Mouse (Mus musculus): Measurements from ENCODE around the gene Trim25. TPM values are rescaled to one million over a fixed set of nuclear protein-coding genes. Genes with fewer than 3 reads are reported as not detected.

Gene Trim25
- total and polyA plus RNA-seq, 2 experiments, result 16.2 to 32.1 TPM

DNA sequence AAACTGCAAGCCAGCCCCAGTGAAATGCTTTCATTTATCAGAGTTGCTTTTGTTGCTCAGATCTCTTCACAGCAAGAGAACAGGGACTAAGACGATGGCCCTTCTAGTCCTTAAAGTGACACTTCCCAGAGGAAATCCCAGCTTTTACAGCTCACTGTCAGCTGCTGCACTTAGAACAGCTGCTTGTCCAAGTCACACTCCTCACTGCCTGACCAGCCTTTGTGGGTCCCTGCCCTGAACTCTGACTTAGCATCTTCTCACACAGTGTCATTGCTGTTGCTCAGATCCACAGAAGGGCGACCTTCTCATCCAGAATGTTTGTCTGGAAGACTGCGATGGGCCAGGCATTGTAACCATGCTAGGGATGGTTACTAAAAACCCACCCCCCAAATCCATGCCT is 26.4 kb downstream of the Trim25 start:
- H3K4me1 ChIP-seq (ENCODE audit: control insufficient read depth, insufficient read depth, low read length), result peaks cover 10% of the 10 kb centered on the region
- H3K27ac ChIP-seq (replicated peaks; ENCODE audit: insufficient read depth, low read depth, low read length), result no peak overlapping the region
- H3K27me3 ChIP-seq (ENCODE audit: control insufficient read depth, insufficient read depth, low read length), result no peaks in the 10 kb centered on the region
- no peak overlapping the region for H3K9ac ChIP-seq (ENCODE audit: low read depth, low read length)
- H3K36me3 ChIP-seq (ENCODE audit: control insufficient read depth, insufficient read depth, low read length), result 0 out of 2 replicates have a peak, but pooled peaks cover under 1% of the 10 kb centered on the region
- 83% methylated on average over 3 of the region's 3 CpGs for WGBS
- DNase-seq (ENCODE audit: extremely low read depth, low read depth, low spot score), result no peak
- TF ChIP-seq POLR2A (IDR thresholded peaks at IDR 0.05; ENCODE audit: extremely low read depth, insufficient read depth, low read length) (no peak), CTCF (IDR thresholded peaks at IDR 0.05; ENCODE audit: low read depth, low read length) (no peak)
- H3K79me2 ChIP-seq (ENCODE audit: control insufficient read depth, insufficient read depth, low read length), result no peaks in the 10 kb centered on the region
- H3K4me3 ChIP-seq (ENCODE audit: insufficient read depth, low read depth, low read length), result no peak overlapping the region

DNA sequence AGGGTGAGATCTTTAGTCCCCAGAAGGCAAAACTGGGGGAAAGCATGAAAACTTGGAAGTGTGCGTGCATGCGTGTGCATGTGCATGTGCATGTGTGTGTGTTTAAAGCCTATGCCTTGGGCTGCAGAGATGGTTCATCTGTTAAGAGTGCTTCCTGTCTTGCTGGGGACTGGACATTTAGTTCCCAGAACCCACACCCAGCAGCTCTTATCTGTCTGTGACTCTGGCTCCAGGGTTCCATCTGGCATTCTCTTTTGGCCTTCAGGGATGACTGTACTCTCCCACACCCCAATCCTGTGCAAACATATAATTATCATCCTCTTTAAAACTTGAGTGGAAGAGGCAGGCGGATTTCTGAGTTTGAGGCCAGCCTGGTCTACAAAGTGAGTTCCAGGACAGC is 26.9 kb downstream of the Trim25 start:
- no peaks in the 10 kb centered on the region for H3K27me3 ChIP-seq (ENCODE audit: control insufficient read depth, insufficient read depth, low read length)
- H3K27ac ChIP-seq (replicated peaks; ENCODE audit: insufficient read depth, low read depth, low read length), result no peak overlapping the region
- H3K4me3 ChIP-seq (ENCODE audit: insufficient read depth, low read depth, low read length), result no peak overlapping the region
- H3K79me2 ChIP-seq (ENCODE audit: control insufficient read depth, insufficient read depth, low read length), result no peaks in the 10 kb centered on the region
- H3K4me1 ChIP-seq (ENCODE audit: control insufficient read depth, insufficient read depth, low read length), result peaks cover 10% of the 10 kb centered on the region
- H3K36me3 ChIP-seq (ENCODE audit: control insufficient read depth, insufficient read depth, low read length), result no peaks in the 10 kb centered on the region
- WGBS, result 92% methylated on average over 3 of the region's 3 CpGs
- no peak for DNase-seq (ENCODE audit: extremely low read depth, low read depth, low spot score)
- TF ChIP-seq CTCF (IDR thresholded peaks at IDR 0.05; ENCODE audit: low read depth, low read length) (no peak), POLR2A (IDR thresholded peaks at IDR 0.05; ENCODE audit: extremely low read depth, insufficient read depth, low read length) (no peak)
- H3K9ac ChIP-seq (ENCODE audit: low read depth, low read length), result no peak overlapping the region

DNA sequence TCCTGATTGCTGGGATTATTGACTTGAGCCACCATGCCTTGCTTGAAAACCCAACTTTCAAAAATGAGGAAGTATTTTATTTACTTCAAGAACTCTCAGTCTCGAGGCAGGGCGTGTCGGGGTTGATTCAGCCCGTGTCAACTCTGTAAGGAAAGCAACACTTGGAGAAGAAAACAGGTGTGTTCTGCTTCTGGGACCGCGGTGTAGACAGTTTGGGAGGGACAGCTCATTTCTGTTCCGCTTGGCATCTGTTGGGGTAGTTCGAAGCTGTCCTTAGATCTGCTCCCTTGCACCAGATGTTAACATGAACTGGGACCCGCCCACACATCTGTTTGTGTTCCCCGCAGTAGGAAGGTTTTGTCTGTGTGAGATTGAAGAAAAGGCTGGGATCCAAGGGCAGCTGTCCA is 28.8 kb downstream of the Trim25 start:
- H3K27ac ChIP-seq (replicated peaks; ENCODE audit: insufficient read depth, low read depth, low read length), result peak overlapping the region; percentile 67
- 71% methylated on average over 10 of the region's 10 CpGs for WGBS
- H3K4me3 ChIP-seq (ENCODE audit: insufficient read depth, low read depth, low read length), result no peak overlapping the region
- no peaks in the 10 kb centered on the region for H3K27me3 ChIP-seq (ENCODE audit: control insufficient read depth, insufficient read depth, low read length)
- no peaks in the 10 kb centered on the region for H3K36me3 ChIP-seq (ENCODE audit: control insufficient read depth, insufficient read depth, low read length)
- H3K4me1 ChIP-seq (ENCODE audit: control insufficient read depth, insufficient read depth, low read length), result peaks cover 7% of the 10 kb centered on the region; the same call in 1 of the 2 replicates
- no peaks in the 10 kb centered on the region for H3K79me2 ChIP-seq (ENCODE audit: control insufficient read depth, insufficient read depth, low read length)
- no peak for TF ChIP-seq CTCF (IDR thresholded peaks at IDR 0.05; ENCODE audit: low read depth, low read length)
- no peak for TF ChIP-seq POLR2A (IDR thresholded peaks at IDR 0.05; ENCODE audit: extremely low read depth, insufficient read depth, low read length)
- DNase-seq (ENCODE audit: extremely low read depth, low read depth, low spot score), result no peak
- 0 out of 2 replicates have a peak overlapping the region, but pooled peaks have one; percentile 4 for H3K9ac ChIP-seq (ENCODE audit: low read depth, low read length)

DNA sequence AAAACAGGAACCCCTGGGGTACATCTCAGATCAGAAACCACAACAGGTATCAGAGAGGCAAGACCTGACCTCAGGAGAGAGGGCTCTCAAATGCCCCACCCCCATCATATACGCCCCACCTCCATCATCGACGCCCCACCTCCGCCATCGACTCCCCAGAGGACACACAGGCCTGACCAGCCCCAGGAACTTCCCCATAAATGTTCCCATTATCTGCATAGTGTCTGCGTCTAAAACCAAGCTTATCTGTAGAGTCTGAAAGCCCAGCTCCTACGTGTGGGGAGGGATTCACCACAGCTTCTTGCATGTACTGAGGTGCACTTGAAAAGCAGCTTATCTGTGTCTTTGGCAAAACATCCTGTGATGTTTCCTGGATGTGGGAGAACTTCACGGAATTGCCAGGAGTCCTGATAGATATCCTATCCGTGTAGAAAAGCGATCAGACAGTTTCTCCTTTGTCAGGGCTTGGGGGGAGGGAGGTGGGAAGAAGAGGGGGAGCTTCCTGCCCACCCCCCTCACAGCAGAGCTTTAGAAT is 29.8 kb downstream of the Trim25 start:
- H3K79me2 ChIP-seq (ENCODE audit: control insufficient read depth, insufficient read depth, low read length), result no peaks in the 10 kb centered on the region
- H3K4me3 ChIP-seq (ENCODE audit: insufficient read depth, low read depth, low read length), result no peak overlapping the region
- no peaks in the 10 kb centered on the region for H3K36me3 ChIP-seq (ENCODE audit: control insufficient read depth, insufficient read depth, low read length)
- 66% methylated on average over 10 of the region's 10 CpGs for WGBS
- TF ChIP-seq POLR2A (IDR thresholded peaks at IDR 0.05; ENCODE audit: extremely low read depth, insufficient read depth, low read length) (no peak), CTCF (IDR thresholded peaks at IDR 0.05; ENCODE audit: low read depth, low read length) (no peak)
- peaks cover 1% of the 10 kb centered on the region; the same call in 1 of the 2 replicates for H3K4me1 ChIP-seq (ENCODE audit: control insufficient read depth, insufficient read depth, low read length)
- no peak overlapping the region for H3K9ac ChIP-seq (ENCODE audit: low read depth, low read length)
- H3K27ac ChIP-seq (replicated peaks; ENCODE audit: insufficient read depth, low read depth, low read length), result peak overlapping the region; percentile 67; the same call in 1 of the 2 replicates
- DNase-seq (ENCODE audit: extremely low read depth, low read depth, low spot score), result no peak
- no peaks in the 10 kb centered on the region for H3K27me3 ChIP-seq (ENCODE audit: control insufficient read depth, insufficient read depth, low read length)

DNA sequence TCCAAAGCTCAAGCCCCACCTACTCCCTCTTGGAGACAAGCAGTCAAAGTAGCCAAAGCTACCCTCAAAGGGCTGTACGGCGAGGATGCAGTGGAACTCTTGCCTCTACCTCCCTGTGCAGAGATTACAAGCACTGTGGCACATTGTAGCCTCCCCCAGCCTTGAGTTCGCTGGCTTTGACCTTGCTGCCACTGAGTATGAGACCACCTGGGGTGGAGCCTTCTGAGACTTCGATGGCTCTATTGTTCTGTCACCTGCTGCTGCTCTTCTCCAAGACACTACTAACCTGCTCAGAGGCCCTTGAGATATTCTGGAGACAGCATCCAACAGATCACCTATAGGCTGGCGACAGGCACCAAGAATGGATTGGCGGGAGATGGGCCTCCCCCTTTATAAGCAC is 31.4 kb downstream of the Trim25 start:
- Histone ChIP-seq H3K27me3 (ENCODE audit: control insufficient read depth, insufficient read depth, low read length) (no peaks in the 10 kb centered on the region), H3K36me3 (ENCODE audit: control insufficient read depth, insufficient read depth, low read length) (no peaks in the 10 kb centered on the region), H3K4me1 (ENCODE audit: control insufficient read depth, insufficient read depth, low read length) (no peaks in the 10 kb centered on the region), H3K79me2 (ENCODE audit: control insufficient read depth, insufficient read depth, low read length) (no peaks in the 10 kb centered on the region), H3K27ac (replicated peaks; ENCODE audit: insufficient read depth, low read depth, low read length) (no peak overlapping the region), H3K4me3 (ENCODE audit: insufficient read depth, low read depth, low read length) (no peak overlapping the region), H3K9ac (ENCODE audit: low read depth, low read length) (no peak overlapping the region)
- no peak for TF ChIP-seq POLR2A (IDR thresholded peaks at IDR 0.05; ENCODE audit: extremely low read depth, insufficient read depth, low read length)
- TF ChIP-seq CTCF (IDR thresholded peaks at IDR 0.05; ENCODE audit: low read depth, low read length), result no peak
- no peak for DNase-seq (ENCODE audit: extremely low read depth, low read depth, low spot score)
- 90% methylated on average over 6 of the region's 6 CpGs for WGBS

DNA sequence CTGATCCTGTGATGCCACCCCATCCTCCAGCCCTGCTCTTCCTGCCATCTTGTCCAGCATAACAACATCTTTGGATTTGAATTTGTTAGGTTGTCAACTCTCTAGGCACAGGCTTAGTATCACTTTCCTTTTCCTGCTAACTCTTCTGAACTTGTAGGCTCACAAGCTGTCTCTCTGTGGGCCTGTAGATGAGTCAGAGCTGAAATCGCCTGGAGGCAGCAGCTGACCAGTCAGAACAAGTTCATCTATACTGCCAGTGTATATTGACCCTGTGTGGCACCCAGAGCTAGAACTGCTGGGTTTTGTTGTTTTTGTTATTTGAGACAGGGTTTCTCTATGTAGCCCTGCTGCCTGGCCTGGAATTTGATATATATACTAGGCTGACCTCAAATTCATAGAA is 32.0 kb downstream of the Trim25 start:
- WGBS, result 66% methylated on average over 1 of the region's 1 CpGs
- H3K27ac ChIP-seq (replicated peaks; ENCODE audit: insufficient read depth, low read depth, low read length), result no peak overlapping the region
- no peak overlapping the region for H3K9ac ChIP-seq (ENCODE audit: low read depth, low read length)
- H3K4me3 ChIP-seq (ENCODE audit: insufficient read depth, low read depth, low read length), result no peak overlapping the region
- TF ChIP-seq CTCF (IDR thresholded peaks at IDR 0.05; ENCODE audit: low read depth, low read length), result no peak
- TF ChIP-seq POLR2A (IDR thresholded peaks at IDR 0.05; ENCODE audit: extremely low read depth, insufficient read depth, low read length), result no peak
- H3K36me3 ChIP-seq (ENCODE audit: control insufficient read depth, insufficient read depth, low read length), result no peaks in the 10 kb centered on the region
- H3K4me1 ChIP-seq (ENCODE audit: control insufficient read depth, insufficient read depth, low read length), result no peaks in the 10 kb centered on the region
- DNase-seq (ENCODE audit: extremely low read depth, low read depth, low spot score), result no peak
- no peaks in the 10 kb centered on the region for H3K79me2 ChIP-seq (ENCODE audit: control insufficient read depth, insufficient read depth, low read length)
- H3K27me3 ChIP-seq (ENCODE audit: control insufficient read depth, insufficient read depth, low read length), result no peaks in the 10 kb centered on the region

Data from liver, adult 2 months (tissue).